Mouse (Mus musculus): ENCODE results near the gene Xxylt1. TPM values are rescaled to one million over a fixed set of nuclear protein-coding genes. Genes with fewer than 3 reads are reported as not detected.
"Not testable (repeated sequence)": the region's sequence is repeated elsewhere in the genome, so short reads cannot be mapped to it uniquely, and the experiment has no call there.

Gene Xxylt1
- polyA plus RNA-seq, 1 experiment from 2014 or later, result 10.8 TPM

DNA sequence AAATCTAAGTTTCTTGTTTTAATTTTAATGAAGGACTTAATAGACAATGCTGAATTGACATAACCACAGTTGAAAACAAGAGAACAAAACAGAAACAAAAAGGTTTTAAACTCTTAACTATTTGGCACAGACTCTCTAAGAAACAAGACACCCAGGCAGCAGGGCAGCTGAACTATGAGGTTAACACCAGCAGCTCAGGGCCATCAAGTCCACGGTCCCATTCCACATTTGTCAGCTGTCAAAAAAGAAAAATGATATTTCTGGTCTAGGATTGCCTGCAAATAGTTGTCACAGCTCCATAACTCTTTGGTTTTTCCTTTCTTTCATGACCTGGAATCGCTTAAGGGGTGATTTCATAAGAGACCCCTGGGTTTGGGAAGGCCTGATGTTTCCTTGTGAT is 64.6 kb downstream of the Xxylt1 start:
- ATAC-seq (ENCODE audit: low FRiP score), result no peak
- peaks cover 8% of the 10 kb centered on the region; the same call in 1 of the 2 replicates for H3K4me1 ChIP-seq (replicated peaks)
- H3K9me3 ChIP-seq, result no peaks in the 10 kb centered on the region
- no peaks in the 10 kb centered on the region for H3K27me3 ChIP-seq
- H3K27ac ChIP-seq, result no peak overlapping the region
- peaks cover 3% of the 10 kb centered on the region; the same call in 1 of the 2 replicates for H3K36me3 ChIP-seq
- WGBS, result 80% methylated on average over 2 of the region's 2 CpGs
- H3K4me2 ChIP-seq, result no peak overlapping the region
- H3K4me3 ChIP-seq, result no peak overlapping the region
- H3K9ac ChIP-seq, result no peak overlapping the region

GRCm38 (mm10) chr16:31016169-31016568 is 65.1 kb downstream of the Xxylt1 start:
- H3K27ac ChIP-seq, result no peak overlapping the region
- no peaks in the 10 kb centered on the region for H3K27me3 ChIP-seq
- no peak overlapping the region for H3K9ac ChIP-seq
- WGBS, result 74% methylated on average over 8 of the region's 8 CpGs
- no peaks in the 10 kb centered on the region for H3K9me3 ChIP-seq
- no peak overlapping the region for H3K4me2 ChIP-seq
- peaks cover 5% of the 10 kb centered on the region; the same call in 1 of the 2 replicates for H3K4me1 ChIP-seq (replicated peaks)
- H3K36me3 ChIP-seq, result peaks cover 3% of the 10 kb centered on the region; the same call in 1 of the 2 replicates
- no peak overlapping the region for H3K4me3 ChIP-seq
- ATAC-seq (ENCODE audit: low FRiP score), result no peak

- Histone ChIP-seq H3K4me2 (no peak overlapping the region), H3K4me3 (no peak overlapping the region), H3K36me3 (peaks cover 3% of the 10 kb centered on the region; the same call in 1 of the 2 replicates), H3K9ac (no peak overlapping the region), H3K9me3 (no peaks in the 10 kb centered on the region), H3K27ac (no peak overlapping the region), H3K27me3 (no peaks in the 10 kb centered on the region), H3K4me1 (replicated peaks) (no peaks in the 10 kb centered on the region)
- WGBS, result 94% methylated on average over 1 of the region's 1 CpGs
- ATAC-seq (ENCODE audit: low FRiP score), result no peak
Measured at GRCm38 (mm10) chr16:31015271-31015670, 66.0 kb downstream of the Xxylt1 start.

DNA sequence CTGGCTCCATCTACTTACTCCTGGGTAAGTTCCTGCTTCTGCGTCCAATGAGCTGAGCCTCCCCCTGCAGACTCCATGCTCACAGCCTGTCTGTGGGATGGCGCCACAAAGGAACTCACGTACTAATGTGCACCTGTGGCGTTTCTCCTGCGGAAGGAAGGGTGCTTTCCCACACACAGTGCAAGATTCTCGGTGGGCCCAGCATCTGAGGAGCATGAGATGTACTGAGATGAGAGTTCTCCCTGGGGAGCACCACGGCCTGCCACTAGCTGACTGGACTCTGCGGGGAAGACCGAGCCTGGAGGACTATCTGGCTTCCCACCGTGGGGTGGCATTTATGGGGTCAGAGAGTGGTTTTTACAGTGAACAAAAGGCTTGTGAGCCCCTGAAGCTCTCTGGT is 69.0 kb downstream of the Xxylt1 start:
- H3K9ac ChIP-seq, result no peak overlapping the region
- 88% methylated on average over 10 of the region's 10 CpGs for WGBS
- no peak overlapping the region for H3K4me3 ChIP-seq
- H3K36me3 ChIP-seq, result no peaks in the 10 kb centered on the region
- ATAC-seq (ENCODE audit: low FRiP score), result no peak
- peaks cover 6% of the 10 kb centered on the region; the same call in 1 of the 2 replicates for H3K4me1 ChIP-seq (replicated peaks)
- no peaks in the 10 kb centered on the region for H3K27me3 ChIP-seq
- no peaks in the 10 kb centered on the region for H3K9me3 ChIP-seq
- H3K27ac ChIP-seq, result no peak overlapping the region
- H3K4me2 ChIP-seq, result no peak overlapping the region

DNA sequence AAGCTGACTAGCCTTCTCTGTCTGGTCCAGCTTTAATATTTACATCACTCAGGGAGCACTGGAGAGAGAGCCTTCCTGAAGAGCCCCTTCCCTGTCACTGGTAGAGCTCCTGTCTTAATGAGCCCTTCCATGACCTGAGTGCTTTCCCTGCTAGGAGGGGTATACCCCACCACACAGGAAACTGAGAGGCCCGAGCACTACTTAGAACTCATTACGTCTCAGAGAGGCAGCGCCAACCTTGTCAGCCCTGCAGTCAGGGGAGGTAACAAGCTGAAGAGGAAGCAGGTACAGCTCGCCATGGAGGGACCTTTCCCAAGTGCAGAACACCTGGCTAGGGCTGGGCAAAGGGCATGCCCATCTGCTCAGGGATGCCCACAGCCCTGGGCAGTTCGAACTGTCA is 70.8 kb downstream of the Xxylt1 start:
- Histone ChIP-seq H3K36me3 (no peaks in the 10 kb centered on the region), H3K4me1 (replicated peaks) (peaks cover 8% of the 10 kb centered on the region), H3K9me3 (no peaks in the 10 kb centered on the region), H3K4me2 (no peak overlapping the region), H3K27me3 (no peaks in the 10 kb centered on the region), H3K4me3 (no peak overlapping the region), H3K9ac (no peak overlapping the region), H3K27ac (no peak overlapping the region)
- WGBS, result 93% methylated on average over 5 of the region's 5 CpGs
- no peak for ATAC-seq (ENCODE audit: low FRiP score)

DNA sequence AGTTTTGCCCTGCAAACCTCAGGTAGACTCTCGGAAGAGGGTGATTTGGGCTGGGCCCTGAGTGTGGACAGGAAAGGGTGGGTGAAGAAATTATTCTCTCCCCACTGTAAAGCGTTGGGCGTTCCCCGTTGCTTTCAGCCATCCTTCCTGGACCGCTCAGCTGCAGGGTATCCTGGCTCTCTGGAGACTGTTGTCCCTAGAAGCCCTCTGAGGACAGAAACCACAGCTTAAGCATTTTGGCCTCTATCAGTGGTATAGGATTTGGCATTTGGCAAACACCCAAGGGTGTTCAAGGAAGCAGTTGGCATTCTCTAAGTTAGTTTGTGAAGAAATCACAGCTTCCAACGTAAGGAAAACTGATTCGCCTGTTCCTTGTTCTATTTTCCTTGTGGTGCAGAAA is 72.9 kb downstream of the Xxylt1 start:
- no peak for ATAC-seq (ENCODE audit: low FRiP score)
- no peaks in the 10 kb centered on the region for H3K27me3 ChIP-seq
- 73% methylated on average over 7 of the region's 7 CpGs for WGBS
- no peak overlapping the region for H3K4me2 ChIP-seq
- H3K4me1 ChIP-seq (replicated peaks), result peaks cover 29% of the 10 kb centered on the region
- no peaks in the 10 kb centered on the region for H3K9me3 ChIP-seq
- no peak overlapping the region for H3K9ac ChIP-seq
- H3K4me3 ChIP-seq, result no peak overlapping the region
- no peaks in the 10 kb centered on the region for H3K36me3 ChIP-seq
- H3K27ac ChIP-seq, result no peak overlapping the region

DNA sequence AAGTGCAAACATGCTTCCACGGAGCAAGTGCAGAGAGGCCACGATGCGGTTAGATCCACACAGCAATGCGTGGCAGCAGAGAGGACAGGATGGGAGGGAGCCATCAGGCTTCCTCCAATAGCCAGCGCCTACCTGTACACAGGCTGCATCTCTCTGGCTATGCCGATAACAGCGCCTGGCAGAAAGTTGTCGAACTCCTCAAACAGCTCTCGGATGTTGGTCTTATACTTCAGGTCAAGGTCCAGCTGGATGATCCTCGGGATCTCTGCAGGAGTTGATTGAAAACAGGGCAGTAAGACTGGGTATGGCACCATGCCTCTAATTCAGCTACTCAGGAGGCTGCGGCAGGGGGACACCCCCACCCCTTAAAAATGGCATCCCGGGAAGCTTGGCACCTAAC is 73.7 kb downstream of the Xxylt1 start:
- Histone ChIP-seq H3K4me1 (replicated peaks) (peaks cover 37% of the 10 kb centered on the region), H3K36me3 (no peaks in the 10 kb centered on the region), H3K4me2 (no peak overlapping the region), H3K27me3 (no peaks in the 10 kb centered on the region), H3K9me3 (no peaks in the 10 kb centered on the region), H3K4me3 (no peak overlapping the region), H3K27ac (no peak overlapping the region), H3K9ac (no peak overlapping the region)
- no peak for ATAC-seq (ENCODE audit: low FRiP score)
- 95% methylated on average over 12 of the region's 12 CpGs for WGBS

- H3K9ac ChIP-seq, result no peak overlapping the region
- no peak for ATAC-seq (ENCODE audit: low FRiP score)
- no peaks in the 10 kb centered on the region for H3K27me3 ChIP-seq
- no peak overlapping the region for H3K27ac ChIP-seq
- H3K4me1 ChIP-seq (replicated peaks), result peaks cover 44% of the 10 kb centered on the region
- H3K4me3 ChIP-seq, result no peak overlapping the region
- 59% methylated on average over 7 of the region's 7 CpGs for WGBS
- no peaks in the 10 kb centered on the region for H3K9me3 ChIP-seq
- no peaks in the 10 kb centered on the region for H3K36me3 ChIP-seq
- H3K4me2 ChIP-seq, result no peak overlapping the region
Measured at GRCm38 (mm10) chr16:31005693-31006092, 75.5 kb downstream of the Xxylt1 start.

DNA sequence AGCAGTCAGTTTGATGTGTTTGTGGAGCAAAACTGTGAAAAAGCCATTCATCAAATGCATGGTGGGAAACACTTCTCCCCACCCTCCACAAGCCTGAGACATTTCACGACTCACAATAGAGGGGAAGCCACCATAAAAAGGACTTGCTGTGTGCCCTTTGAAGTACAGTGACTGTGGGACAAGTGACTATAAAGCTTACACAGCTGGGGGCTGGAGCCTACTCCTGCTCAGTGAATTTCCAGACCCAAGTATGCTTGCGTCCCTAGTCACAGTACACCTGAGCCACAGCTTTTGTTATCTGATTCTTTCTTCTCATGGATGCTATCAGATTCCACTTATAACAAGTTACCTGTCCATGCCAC is 76.9 kb downstream of the Xxylt1 start:
- Histone ChIP-seq H3K4me3 (no peak overlapping the region), H3K36me3 (no peaks in the 10 kb centered on the region), H3K9me3 (no peaks in the 10 kb centered on the region), H3K27me3 (no peaks in the 10 kb centered on the region), H3K4me1 (replicated peaks) (peaks cover 44% of the 10 kb centered on the region), H3K27ac (peak overlapping the region; percentile 44; the same call in 1 of the 2 replicates), H3K9ac (no peak overlapping the region), H3K4me2 (no peak overlapping the region)
- ATAC-seq (ENCODE audit: low FRiP score), result no peak
- WGBS, result 22% methylated on average over 2 of the region's 2 CpGs

DNA sequence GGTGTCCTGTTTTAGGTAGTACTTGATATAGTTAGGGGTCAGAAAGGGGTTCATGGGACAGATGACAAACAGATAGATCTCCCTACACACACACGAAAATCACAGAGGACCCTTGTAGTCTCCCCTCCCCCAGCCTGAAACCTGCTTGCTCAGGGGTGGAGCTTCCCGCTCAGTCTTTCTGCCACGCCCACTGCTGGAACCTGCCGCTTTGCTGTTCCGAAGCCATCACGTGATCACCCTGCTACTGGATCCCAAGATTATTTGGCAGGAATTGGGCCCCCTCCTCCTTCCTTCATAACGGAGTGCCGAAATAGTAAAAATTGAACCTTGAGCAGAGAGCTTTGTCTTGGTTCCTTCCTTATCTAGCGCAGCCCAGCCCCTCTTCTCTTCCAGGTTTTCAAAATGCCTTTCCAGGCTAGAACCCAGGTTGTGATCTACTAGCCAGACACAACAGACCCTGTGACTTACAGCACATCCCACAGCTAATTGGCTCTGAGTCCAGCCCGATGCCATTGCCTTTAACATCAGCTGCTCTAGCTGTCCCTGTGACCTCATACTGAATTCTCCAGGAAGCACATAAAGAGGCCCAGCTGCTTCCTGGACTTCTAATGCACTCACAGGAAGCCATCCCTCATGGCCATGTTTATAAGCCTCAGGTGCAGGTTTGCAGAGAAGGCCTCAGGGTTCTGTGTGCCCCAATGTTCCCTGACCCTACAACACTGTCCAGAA is 77.5 kb downstream of the Xxylt1 start:
- H3K4me3 ChIP-seq, H3K27me3 ChIP-seq, H3K9ac ChIP-seq, H3K9me3 ChIP-seq, H3K36me3 ChIP-seq: not testable (repeated sequence)
- ATAC-seq (ENCODE audit: low FRiP score), result 0 out of 2 replicates have a peak, but pooled peaks have one; percentile 15
- peak overlapping the region; percentile 44; the same call in 1 of the 2 replicates for H3K27ac ChIP-seq
- H3K4me1 ChIP-seq (replicated peaks), result peaks cover 43% of the 10 kb centered on the region
- WGBS, result 16% methylated on average over 10 of the region's 10 CpGs
- peak overlapping the region; percentile 31; the same call in 1 of the 2 replicates for H3K4me2 ChIP-seq

DNA sequence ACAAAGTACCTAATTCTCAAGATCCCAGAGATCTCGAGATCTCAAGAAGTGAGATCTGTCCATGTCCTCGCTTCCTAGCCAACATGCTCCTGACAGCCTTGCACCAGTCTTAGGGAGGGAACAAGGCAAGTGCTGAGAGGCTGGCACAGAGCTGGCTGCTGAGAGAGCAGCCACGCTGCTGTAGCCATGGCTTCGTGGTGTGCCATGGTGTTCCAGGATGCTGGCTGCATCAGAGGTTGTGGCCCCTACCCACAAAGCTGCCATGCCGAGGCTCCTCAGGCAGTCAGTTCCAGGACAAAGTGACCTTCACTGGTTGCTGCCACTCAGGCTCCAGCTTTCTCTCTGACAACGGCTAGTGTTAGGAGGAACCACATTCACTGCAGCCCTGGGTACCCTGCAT is 78.3 kb downstream of the Xxylt1 start:
- no peak for ATAC-seq (ENCODE audit: low FRiP score)
- H3K27me3 ChIP-seq, result no peaks in the 10 kb centered on the region
- 54% methylated on average over 6 of the region's 6 CpGs for WGBS
- H3K9ac ChIP-seq, result no peak overlapping the region
- H3K4me3 ChIP-seq, result no peak overlapping the region
- no peak overlapping the region for H3K4me2 ChIP-seq
- no peaks in the 10 kb centered on the region for H3K9me3 ChIP-seq
- H3K4me1 ChIP-seq (replicated peaks), result peaks cover 38% of the 10 kb centered on the region
- no peaks in the 10 kb centered on the region for H3K36me3 ChIP-seq
- H3K27ac ChIP-seq, result peak overlapping the region; percentile 20; the same call in 1 of the 2 replicates

- no peak overlapping the region for H3K9ac ChIP-seq
- H3K36me3 ChIP-seq, result no peaks in the 10 kb centered on the region
- no peak overlapping the region for H3K4me3 ChIP-seq
- no peak overlapping the region for H3K4me2 ChIP-seq
- no peaks in the 10 kb centered on the region for H3K27me3 ChIP-seq
- WGBS, result 61% methylated on average over 6 of the region's 6 CpGs
- ATAC-seq (ENCODE audit: low FRiP score), result 0 out of 2 replicates have a peak, but pooled peaks have one; percentile 12
- peaks cover 43% of the 10 kb centered on the region for H3K4me1 ChIP-seq (replicated peaks)
- no peaks in the 10 kb centered on the region for H3K9me3 ChIP-seq
- H3K27ac ChIP-seq, result no peak overlapping the region
Measured at GRCm38 (mm10) chr16:31002117-31002516, 79.1 kb downstream of the Xxylt1 start.

GRCm38 (mm10) chr16:30998711-30999110 is 82.5 kb downstream of the Xxylt1 start:
- Histone ChIP-seq H3K36me3 (no peaks in the 10 kb centered on the region), H3K27ac (no peak overlapping the region), H3K4me3 (no peak overlapping the region), H3K4me1 (replicated peaks) (peaks cover 36% of the 10 kb centered on the region), H3K9ac (no peak overlapping the region), H3K9me3 (no peaks in the 10 kb centered on the region), H3K27me3 (no peaks in the 10 kb centered on the region), H3K4me2 (no peak overlapping the region)
- ATAC-seq (ENCODE audit: low FRiP score), result no peak
- WGBS, result 80% methylated on average over 1 of the region's 2 CpGs

All from hindbrain, embryonic 13.5 days (tissue).